12 mouse cellular contexts compared by ENCODE assay signal in genomic region chr3:96953489-96954233, GRCm38 (mm10). TPM values are rescaled to one million over a fixed set of nuclear protein-coding genes. Genes with fewer than 3 reads are reported as not detected.
A peak's percentile ranks its signal among the peaks of the same experiment; 100 is the strongest.
DNase-seq lines count a peak whose midpoint lies in the region; ATAC-seq and TF ChIP-seq lines count a peak whose summit lies in the region.
"Had no signal": no experiment of that assay in that cellular context is flagged by ENCODE, and none has a peak within 500 bp of the region (broad histone marks: within the 10 kb centered on the region; RNA-seq: fewer than 3 reads in every experiment).

No protein-coding gene starts in this region.

- H3K27ac ChIP-seq in gastrocnemius, adult 2 months: peak overlapping the region; percentile 16
- H3K27ac ChIP-seq in kidney, embryonic 16.5 days (ENCODE audit: low read length): peak overlapping the region; percentile 14; the same call in 1 of the 2 replicates
- H3K27ac ChIP-seq in forebrain, embryonic 14.5 days (ENCODE audit: low read depth, low read length): no peak overlapping the region

- intact Hi-C loops in gastrocnemius, adult 2 months (cut with DNase I): no loop called here

- no peaks in the 10 kb centered on the region for H3K36me3 ChIP-seq in kidney, embryonic 16.5 days (ENCODE audit: insufficient read depth, low read length)
- no peaks in the 10 kb centered on the region for H3K36me3 ChIP-seq in forebrain, embryonic 14.5 days (ENCODE audit: control insufficient read depth, insufficient read depth, low read length)

- TF ChIP-seq CTCF in gastrocnemius, adult 2 months (IDR thresholded peaks at IDR 0.05): no peak

- H3K9me3 ChIP-seq in kidney, embryonic 16.5 days (ENCODE audit: low read length): no peaks in the 10 kb centered on the region
- no peaks in the 10 kb centered on the region for H3K9me3 ChIP-seq in forebrain, embryonic 14.5 days (replicated peaks; ENCODE audit: control insufficient read depth, low read length)

- peak overlapping the region; percentile 24 for H3K9ac ChIP-seq in kidney, embryonic 16.5 days (replicated peaks; ENCODE audit: low read length)
- H3K9ac ChIP-seq in forebrain, embryonic 14.5 days (ENCODE audit: low read length): no peak overlapping the region

- DNase-seq in gastrocnemius, adult 2 months: no peak
- DNase-seq in gastrocnemius, postnatal 4 days (ENCODE audit: low spot score in 2 of 2): no peak
- peak; percentile 13 for DNase-seq in heart, adult 8-10 months (ENCODE audit: low spot score)
- DNase-seq in lung, postnatal 25 days (ENCODE audit: low spot score): peak; percentile 74
- no peak for DNase-seq in forebrain, embryonic 14.5 days (ENCODE audit: low spot score)
- DNase-seq in layer of hippocampus, adult 8-10 months (ENCODE audit: low spot score in 2 of 2): no peak
- DNase-seq: gastrocnemius, postnatal 25 days had no signal

- WGBS in kidney, embryonic 16.5 days: 40% methylated on average over 14 of the region's 14 CpGs
- 58% methylated on average over 14 of the region's 14 CpGs for WGBS in forebrain, embryonic 14.5 days

- 0 out of 2 replicates have a peak, but pooled peaks cover 6% of the 10 kb centered on the region for H3K4me1 ChIP-seq in kidney, embryonic 16.5 days (ENCODE audit: insufficient read depth, low read length)
- H3K4me1 ChIP-seq in forebrain, embryonic 14.5 days (ENCODE audit: control insufficient read depth, insufficient read depth, low read length): no peaks in the 10 kb centered on the region

- no peaks in the 10 kb centered on the region for H3K27me3 ChIP-seq in kidney, embryonic 16.5 days (ENCODE audit: insufficient read depth, low read length)
- H3K27me3 ChIP-seq in forebrain, embryonic 14.5 days (replicated peaks; ENCODE audit: control insufficient read depth, insufficient read depth, low read length): no peaks in the 10 kb centered on the region

- H3K4me3 ChIP-seq in gastrocnemius, adult 2 months: no peak overlapping the region
- no peak overlapping the region for H3K4me3 ChIP-seq in kidney, embryonic 16.5 days (ENCODE audit: low read length)
- no peak overlapping the region for H3K4me3 ChIP-seq in forebrain, embryonic 14.5 days (ENCODE audit: low read depth, low read length)

- peak; percentile 61; the same call in 1 of the 2 replicates for ATAC-seq in kidney, embryonic 16.5 days (ENCODE audit: low FRiP score, low TSS enrichment)
- no peak for ATAC-seq in forebrain, embryonic 14.5 days
- no peak for ATAC-seq in frontal cortex, adult (ENCODE audit: low TSS enrichment)

- peak overlapping the region; percentile 24 for H3K4me2 ChIP-seq in kidney, embryonic 16.5 days (replicated peaks; ENCODE audit: low read depth, low read length)
- H3K4me2 ChIP-seq in forebrain, embryonic 14.5 days (ENCODE audit: low read length): no peak overlapping the region

RNA-seq across cellular contexts. Expression of gene Gja8, which starts 27.8 kb away (rescaled TPM):
- not detected for total RNA-seq in gastrocnemius, adult 2 months (2021)
- total RNA-seq in gastrocnemius, postnatal 4 days (2021): not detected
- under 1 TPM in 1 of 4 experiments, not detected in 3; 0.03 TPM for total RNA-seq in heart, adult 8-10 months (2022)
- 0.14 and 0.17 TPM in 2 replicates for polyA plus RNA-seq in kidney, embryonic 16.5 days (2015; fragmentation: Nextera tagmentation; extraction: Ambion mirVana)
- polyA plus RNA-seq in forebrain, embryonic 14.5 days (2014; fragmentation: Nextera tagmentation; extraction: Ambion mirVana): not detected in 2 replicates
- total RNA-seq in layer of hippocampus, adult 8-10 months (2022): not detected
- total RNA-seq: common myeloid progenitor, adult 5-6 weeks; gastrocnemius, postnatal 25 days; left cerebral cortex, postnatal 14 days; monocyte, adult 5-6 weeks had no signal

RNA-seq across cellular contexts. Expression of gene Gpr89, which starts 48.5 kb away (rescaled TPM):
- 10 to 100 TPM; 17.3 to 17.8 TPM for total RNA-seq in gastrocnemius, adult 2 months (2021)
- total RNA-seq in gastrocnemius, postnatal 4 days (2021): 10 to 100 TPM; 21.1 to 23.6 TPM
- 10 to 100 TPM; 21.3 to 24.7 (median 23.3) TPM for total RNA-seq in heart, adult 8-10 months (2022)
- polyA plus RNA-seq in kidney, embryonic 16.5 days (2015; fragmentation: Nextera tagmentation; extraction: Ambion mirVana): 39.1 and 44.9 TPM in 2 replicates
- polyA plus RNA-seq in forebrain, embryonic 14.5 days (2014; fragmentation: Nextera tagmentation; extraction: Ambion mirVana): 38.8 and 39.3 TPM in 2 replicates
- total RNA-seq in layer of hippocampus, adult 8-10 months (2022): 10 to 100 TPM; 37.0 to 45.8 (median 44.7) TPM

RNA-seq across cellular contexts. Expression of gene Gja5, which starts 49.2 kb away (rescaled TPM):
- total RNA-seq in gastrocnemius, adult 2 months (2021): 1 to 10 TPM; 1.9 to 2.7 TPM
- 1 to 10 TPM; 9.1 to 9.3 TPM for total RNA-seq in gastrocnemius, postnatal 4 days (2021)
- 10 to 100 TPM; 16.6 to 20.9 (median 17.2) TPM for total RNA-seq in heart, adult 8-10 months (2022)
- polyA plus RNA-seq in kidney, embryonic 16.5 days (2015; fragmentation: Nextera tagmentation; extraction: Ambion mirVana): 26.8 and 29.1 TPM in 2 replicates
- 1.1 and 2.0 TPM in 2 replicates for polyA plus RNA-seq in forebrain, embryonic 14.5 days (2014; fragmentation: Nextera tagmentation; extraction: Ambion mirVana)
- 1 to 10 TPM in 1 of 4 experiments, under 1 TPM in 3; 0.39 to 1.3 (median 0.62) TPM for total RNA-seq in layer of hippocampus, adult 8-10 months (2022)
- total RNA-seq: monocyte, adult 5-6 weeks had no signal

Comparison
In these comparisons a context has a peak if more than half of its experiments do, and no peak if none do; other contexts are left out.
1. DNase-seq: peak in heart, adult 8-10 months (single experiment) and lung, postnatal 25 days (single experiment); none in gastrocnemius, adult 2 months (single experiment), gastrocnemius, postnatal 4 days (0 of 2), forebrain, embryonic 14.5 days (single experiment) and layer of hippocampus, adult 8-10 months (0 of 2).